Mouse (Mus musculus) liver, adult (tissue): ENCODE results near the gene Nampt.

ENCODE experiments used
- GATA4 ChIP-seq: IDR thresholded peaks from 2 replicates; pipeline ENCODE4 v1.6.1; 2014; ENCODE audit warnings: mild to moderate bottlenecking, low read length; ENCODE audit not compliant: insufficient replicate concordance

Gene Nampt

DNA sequence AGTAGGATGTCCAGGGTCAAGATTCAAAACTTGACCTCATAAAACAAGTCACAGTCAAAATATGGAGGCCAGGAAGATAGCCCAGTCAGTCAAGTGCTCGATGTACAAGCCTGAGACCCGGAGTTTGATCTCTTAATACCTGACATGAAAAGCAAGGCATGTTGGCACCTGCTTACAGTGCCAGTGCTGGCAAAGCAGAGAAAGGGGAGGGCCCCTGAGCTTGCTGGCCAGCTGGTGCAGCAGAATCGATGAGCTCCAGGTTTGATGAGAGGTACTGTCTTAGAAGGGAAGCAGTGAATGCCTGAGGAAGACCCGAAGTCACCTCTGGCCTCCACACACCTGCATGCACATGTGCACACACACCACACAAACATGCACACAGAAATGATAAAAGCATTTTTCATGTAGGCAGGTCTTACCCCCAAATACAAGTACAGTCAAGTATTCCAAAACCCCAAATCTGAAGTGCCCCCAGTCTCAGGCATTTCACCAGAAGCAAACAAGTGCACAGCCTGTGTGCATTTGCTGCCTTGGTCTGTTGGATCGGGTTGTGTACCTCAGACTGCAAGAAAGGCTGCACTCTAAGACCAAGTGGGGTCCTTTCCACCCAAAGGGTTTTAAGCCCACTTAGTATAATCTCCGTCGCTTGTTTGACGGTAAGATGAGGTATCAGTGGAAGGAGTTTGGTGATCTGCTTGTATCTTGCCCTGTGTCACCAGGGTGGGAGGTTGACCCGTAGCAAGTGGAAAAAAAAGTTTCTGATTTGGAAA lies 10.2 kb downstream of the Nampt start:
- no peak for TF ChIP-seq GATA4

DNA sequence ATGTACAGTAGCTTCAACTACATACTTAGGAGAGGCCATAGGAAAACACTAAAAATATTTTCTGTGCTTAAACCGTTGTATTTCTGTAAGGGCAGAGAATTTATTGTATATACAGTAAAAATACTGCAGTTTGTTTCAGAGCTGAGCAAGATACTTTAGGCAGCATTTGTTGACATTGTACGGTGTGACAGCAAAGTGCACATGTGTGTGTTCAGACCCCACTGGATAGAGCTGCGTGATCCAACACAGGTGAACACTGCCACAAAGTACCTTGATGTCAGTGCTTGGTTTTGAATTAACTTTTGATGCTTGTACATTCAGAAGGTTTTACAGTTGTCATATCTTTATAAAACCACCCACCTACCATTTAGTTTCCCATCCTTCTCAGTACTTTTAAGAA lies 12.7 kb downstream of the Nampt start:
- TF ChIP-seq GATA4 = no peak

DNA sequence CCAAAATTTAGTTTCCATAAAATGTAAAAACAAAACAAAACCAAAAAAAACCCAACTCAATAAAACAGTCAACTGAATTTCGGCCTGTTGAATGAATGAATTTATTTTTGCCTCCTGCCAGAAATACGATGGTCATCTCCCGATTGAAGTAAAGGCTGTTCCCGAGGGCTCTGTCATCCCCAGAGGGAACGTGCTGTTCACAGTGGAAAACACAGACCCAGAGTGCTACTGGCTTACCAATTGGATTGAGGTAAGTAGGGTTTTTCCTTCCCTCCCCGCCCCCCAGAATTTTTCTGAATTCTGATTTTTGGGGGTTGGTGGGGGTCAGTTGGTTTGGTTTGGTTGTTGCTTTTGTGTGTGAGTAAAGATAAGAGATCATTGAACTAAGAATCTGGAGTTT lies 15.4 kb downstream of the Nampt start:
- no peak for TF ChIP-seq GATA4

DNA sequence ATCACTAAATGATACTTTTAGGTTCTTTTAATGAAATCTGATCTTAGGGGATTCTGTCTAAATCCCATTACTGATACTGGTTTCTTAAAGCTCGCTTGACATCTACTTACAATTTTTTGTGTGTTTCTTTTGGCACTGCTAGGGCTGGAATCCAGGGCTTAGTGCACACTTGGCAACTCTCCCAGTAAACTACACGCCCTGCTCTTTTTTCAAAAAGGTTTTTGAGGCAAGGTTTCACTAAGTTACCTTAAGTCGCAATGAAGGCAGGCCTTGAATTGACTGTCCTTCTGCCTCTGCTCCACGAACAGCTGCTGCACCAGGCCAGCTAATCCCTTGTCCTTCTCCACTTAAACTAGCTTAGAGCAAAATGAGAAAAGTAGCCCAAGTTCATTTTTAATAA lies 15.9 kb downstream of the Nampt start:
- no peak for TF ChIP-seq GATA4

DNA sequence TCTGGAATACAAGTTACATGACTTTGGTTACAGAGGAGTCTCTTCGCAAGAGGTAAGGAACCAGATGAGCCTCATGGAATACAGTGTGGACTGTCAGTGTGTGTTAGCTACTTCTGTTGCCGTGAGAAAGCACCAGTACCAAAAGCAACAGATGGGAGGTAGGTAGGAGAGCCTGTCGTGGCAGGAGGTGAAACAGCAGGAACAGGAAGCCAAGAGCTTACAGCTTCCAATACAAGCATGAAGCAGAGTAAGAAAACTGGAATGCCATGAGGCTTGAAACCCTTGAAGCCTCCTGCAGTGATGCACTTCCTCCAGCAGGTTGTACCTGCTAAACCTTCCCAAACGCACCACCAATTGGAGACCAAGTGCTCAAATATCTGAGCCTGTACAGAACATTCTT lies 19.1 kb downstream of the Nampt start:
- TF ChIP-seq GATA4 = no peak

DNA sequence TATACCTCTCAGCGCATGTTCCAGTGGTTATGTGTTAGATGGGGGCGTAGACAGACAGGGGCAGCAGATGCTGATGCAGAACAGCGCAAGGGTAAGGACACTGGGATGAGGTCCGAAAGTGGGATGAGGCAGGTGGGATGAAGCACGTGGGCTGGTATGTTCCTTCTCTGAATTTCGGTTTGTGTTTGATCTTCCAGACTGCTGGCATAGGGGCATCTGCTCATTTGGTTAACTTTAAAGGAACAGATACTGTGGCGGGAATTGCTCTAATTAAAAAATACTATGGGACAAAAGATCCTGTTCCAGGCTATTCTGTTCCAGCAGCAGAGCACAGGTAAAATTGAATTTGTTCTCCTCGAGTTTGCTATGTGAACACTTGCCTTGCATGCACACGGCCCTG lies 19.6 kb downstream of the Nampt start:
- no peak for TF ChIP-seq GATA4

DNA sequence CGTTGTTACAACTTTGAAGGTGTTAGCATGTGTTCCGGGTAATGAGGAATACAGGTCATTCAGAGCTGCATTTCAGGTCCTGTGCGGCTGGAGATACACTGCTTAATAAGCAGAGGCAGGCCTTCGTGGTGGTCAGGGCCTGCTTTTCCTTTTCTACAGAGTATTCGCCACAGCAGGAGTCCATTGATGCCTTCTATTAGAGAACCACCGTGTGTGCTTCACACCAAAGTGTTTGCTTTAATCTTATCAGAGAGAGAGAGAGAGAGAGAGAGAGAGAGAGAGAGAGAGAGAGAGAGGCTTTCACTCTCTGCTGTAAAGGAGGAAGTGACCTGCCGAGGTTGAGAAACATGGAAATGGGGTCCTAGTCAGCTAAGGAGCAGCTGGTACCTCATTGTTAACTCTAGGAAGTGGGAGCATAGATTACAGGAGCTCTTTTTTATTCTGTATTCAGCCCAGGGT lies 22.1 kb downstream of the Nampt start:
- no peak for TF ChIP-seq GATA4

DNA sequence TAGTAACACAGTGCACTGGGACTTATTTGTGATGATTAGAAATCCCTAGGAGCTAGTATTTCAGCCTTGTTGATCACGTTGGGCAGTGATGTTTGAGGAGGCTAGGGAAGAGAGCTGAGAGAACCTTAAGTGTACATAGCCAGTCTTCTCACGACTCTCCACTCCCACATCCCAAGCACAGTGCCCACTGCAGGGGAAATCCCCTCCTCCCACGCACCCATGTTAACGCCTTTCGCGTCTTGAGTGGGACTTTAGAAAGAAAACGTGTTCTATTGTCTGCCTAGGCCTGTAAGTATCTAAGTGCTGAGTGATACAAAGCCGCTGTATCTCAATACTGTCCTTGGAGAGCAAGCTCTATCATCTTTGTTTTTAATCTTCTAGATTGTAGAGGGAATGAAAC lies 27.0 kb downstream of the Nampt start:
- TF ChIP-seq GATA4 = no peak

DNA sequence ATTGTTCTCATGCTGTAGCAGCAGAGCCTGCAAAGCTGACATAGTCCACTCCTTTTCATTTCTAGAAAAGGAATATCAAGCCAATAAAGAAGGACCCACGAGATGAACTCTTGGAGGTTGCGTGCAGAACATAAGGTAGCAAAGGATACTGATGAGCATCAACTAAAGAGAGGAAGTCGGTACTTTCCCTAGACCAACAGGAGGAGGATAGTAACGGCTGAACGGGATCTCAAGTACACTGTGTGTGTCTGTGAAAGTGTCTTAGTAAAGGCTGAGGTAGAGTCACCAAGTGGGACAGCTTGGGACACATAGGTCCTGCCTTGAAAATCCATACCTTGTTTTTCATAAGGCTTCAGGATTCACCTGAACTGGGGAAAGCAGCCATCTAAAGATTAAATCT lies 34.4 kb downstream of the Nampt start:
- TF ChIP-seq GATA4 = no peak

DNA sequence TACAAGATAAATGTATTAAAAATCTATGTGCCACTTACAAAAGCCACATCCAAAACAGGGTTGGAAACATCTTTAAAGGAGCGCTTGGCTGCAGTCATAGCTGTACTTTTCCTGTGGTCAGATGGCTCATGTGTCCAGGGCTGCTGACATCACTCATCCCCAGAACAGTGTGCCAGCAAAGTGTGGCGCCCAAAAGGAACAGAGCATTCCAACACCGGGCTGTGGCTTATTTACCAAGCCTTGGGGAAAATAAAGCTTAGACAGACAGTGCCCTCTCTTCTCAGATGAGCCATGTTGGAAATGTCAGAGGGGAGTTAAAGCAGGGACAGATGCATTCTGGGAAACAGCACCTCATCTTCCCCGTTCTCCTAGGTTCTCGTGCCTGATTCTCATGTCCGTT lies 35.5 kb downstream of the Nampt start:
- TF ChIP-seq GATA4 = no peak

DNA sequence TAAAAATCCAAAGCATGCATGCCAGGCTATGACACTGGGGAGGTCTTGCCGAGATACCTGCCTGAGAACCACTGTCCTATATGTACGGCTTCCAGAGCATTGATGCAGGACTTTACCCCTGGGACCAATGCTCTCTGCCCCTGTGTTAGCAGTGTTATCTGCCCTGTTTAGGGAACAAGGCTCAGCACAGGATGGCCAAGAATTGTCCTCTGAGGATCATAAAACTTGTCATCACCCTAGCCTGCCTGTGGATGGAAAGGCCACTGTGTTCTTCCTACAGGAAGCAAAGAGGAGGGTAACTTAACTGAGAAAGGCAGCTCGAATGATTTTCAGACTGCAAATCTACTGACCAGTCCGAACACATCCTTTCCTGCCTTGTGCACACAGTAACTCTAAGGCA lies 36.1 kb downstream of the Nampt start:
- no peak for TF ChIP-seq GATA4

DNA sequence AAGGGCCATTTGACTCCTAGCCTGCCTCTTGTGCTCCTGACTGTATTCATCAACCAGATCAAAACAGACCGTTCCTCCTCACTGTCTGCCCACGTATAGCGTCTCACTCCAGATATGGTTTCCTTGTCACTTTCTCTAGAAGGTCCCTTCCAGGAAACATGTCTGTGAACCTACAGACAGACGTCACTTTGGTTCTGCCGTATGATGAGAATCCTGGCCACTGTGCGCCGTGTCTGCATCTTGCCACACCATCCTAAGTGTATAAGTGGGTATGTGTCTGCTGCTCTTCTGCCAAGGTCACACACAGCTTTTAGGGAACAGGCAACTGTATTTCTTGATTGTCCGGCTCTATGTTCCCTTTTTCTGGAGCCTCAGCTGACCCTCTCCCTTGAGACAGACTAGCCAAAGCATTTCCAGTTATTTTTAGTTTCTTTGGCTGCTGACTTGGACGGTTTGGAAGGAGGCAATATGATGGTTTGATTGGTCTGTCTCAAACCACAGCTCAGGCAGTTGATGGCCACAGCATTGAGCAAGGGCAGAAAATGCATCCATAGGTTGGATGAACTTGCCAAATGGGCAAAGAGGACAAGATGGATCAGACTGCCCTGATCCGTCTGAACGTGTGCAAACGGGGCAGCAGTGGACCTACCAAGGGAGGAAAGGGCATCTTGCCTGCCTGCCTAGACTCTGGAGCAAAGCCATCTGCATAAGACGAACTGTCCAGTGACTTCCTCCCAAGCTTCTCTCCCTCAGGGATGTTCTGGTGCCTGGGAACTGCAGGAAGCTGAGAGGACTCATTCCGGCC lies 37.6 kb downstream of the Nampt start:
- TF ChIP-seq GATA4 = 0 out of 2 replicates have a peak, but pooled peaks have one; percentile 28

DNA sequence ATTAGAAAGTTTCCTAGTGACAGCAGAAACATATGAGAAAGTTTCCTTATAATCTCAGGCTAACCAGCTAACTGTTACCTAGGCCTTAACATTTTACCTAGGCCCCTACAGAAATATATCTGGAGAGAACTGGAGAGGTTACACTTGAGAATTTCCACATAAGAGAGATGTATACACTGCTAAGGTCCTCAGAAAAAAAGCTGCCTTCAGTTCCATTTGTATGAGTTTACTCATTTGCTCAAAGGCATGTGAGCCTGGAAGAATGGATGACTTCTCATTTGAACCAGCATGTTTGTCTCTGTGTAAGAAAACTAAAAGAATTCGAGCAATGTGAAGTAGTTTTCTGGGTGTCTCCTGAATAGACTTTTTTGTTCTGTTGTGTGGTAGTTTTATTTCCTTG lies 39.1 kb downstream of the Nampt start:
- no peak for TF ChIP-seq GATA4

DNA sequence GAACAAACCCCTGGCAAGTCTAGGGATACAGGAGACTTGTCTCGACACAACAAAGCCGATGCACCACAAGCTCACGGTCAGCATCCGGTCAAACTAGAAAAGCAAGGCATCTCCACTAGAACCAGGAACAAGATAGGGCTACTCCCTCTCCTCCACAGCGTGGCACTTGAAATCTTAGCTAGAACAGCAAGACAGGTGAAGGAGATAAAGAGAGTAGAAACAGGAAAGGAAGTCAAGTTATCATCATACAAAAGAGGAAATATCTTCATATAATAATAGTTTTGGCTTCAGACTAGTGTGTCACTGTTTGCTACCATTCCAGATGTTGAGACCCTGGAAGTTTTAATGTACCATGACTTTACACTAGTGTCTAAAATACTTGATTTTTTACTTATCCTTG lies 41.5 kb downstream of the Nampt start:
- TF ChIP-seq GATA4 = no peak

DNA sequence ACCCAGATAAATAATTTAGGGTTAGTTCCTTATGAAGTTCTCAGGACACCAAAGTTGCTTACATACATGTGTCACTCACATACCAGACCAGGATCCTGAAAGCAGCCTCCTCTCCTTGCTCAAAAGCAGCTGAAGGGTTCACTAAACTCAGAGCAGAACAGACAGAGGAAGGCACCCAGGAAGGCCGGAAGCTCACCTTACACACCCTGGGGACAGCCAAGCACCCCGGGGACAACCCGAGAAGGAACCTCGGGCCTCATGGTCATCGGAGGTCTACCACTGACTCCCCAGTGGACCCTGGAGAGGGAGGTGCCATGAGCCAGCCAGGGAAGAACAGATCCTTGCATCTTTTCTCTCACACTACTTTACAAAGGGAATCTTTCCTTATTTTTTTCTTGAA lies 51.5 kb downstream of the Nampt start:
- no peak for TF ChIP-seq GATA4

DNA sequence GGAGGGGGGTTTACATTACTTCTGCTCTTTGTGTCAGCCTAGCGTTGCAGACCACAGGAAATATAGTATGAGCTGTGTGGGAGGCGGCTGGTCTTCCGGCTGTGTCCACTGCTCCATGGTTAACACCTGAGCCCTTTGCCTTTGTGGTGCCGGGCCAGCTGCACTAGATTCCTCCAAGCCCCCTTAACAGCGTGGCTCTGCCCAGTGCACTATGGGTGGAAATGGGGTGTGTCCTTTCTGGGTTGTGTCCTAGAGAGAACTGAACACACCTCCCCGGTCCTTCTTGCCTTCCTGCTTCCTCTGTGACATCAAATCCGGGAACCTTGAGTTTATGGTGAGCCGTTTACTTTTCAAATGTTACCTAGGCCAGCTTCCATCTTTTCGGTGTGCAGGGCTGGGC lies 58.2 kb downstream of the Nampt start:
- no peak for TF ChIP-seq GATA4
